Mouse (Mus musculus) left cerebral cortex, adult 9 months (tissue): ENCODE data around the gene 4930578G10Rik.
"Not testable (repeated sequence)": the region's sequence is repeated elsewhere in the genome, so short reads cannot be mapped to it uniquely, and the experiment has no call there.

Experiments
- DNase-seq, 2 experiments: peaks; one replicate each; pipeline ENCODE4 v3.0.0; 2022; ENCODE audit warnings: low spot score in 2 of 2

The 4930578G10Rik gene

GRCm38 (mm10) chr4:42735245-42735644 is at the start of gene 4930578G10Rik:
Gene 4930578G10Rik, plus strand, starts transcription at chr4:42735545.
- DNase-seq = not testable (repeated sequence)

GRCm38 (mm10) chr4:42756477-42756876 is 21.1 kb downstream of the 4930578G10Rik start, which contains the start of gene Ccl19:
Gene Ccl19, minus strand, starts transcription at chr4:42756577.
- DNase-seq = not testable (repeated sequence)

DNA sequence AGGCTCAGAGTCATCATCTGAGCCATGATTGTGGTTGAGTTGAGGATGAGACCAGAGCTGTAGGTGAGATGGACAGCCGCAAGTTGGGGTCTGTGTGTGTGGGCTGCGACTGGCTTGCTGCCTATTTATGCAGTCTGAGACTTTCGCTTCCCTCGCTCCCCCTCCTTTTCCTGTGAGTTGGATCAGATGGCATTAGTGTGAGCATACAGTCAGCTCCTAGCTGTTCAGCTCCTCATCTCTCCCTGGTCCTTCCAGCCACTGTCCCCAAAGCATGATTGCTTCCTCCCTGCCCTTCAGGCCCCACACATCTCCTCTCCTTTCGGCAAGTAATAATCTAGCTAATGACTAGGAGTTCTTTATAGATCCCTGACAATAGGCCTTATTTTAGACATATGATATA is 38.5 kb downstream of the 4930578G10Rik start, which contains the start of gene Ccl21a:
Ccl21a (minus strand) TSS at position 101 of the 400 bp plus-strand sequence.
- DNase-seq = not testable (repeated sequence)

DNA sequence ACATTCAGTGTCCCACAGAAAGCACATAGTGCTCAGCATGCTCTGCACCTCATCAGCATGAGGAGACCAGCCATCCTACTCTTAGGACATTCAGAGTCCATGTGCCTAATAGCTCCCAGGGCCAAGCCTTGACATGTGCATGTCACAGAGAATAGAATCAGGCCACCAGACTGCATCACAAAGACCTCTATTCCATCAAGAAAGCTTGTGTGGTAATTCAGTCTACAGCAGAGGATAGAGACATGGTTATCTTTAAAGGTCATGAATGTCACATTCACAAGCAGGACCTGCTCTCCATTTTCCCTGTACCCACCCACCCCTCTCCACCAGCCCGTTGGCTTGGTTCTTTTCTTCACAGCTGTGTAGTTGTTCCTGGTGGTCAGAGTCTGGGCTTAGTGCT is 118.4 kb downstream of the 4930578G10Rik start, which contains the start of gene Fam205a1:
Fam205a1 (minus strand) TSS at position 101 of the 400 bp plus-strand sequence.
- DNase-seq = not testable (repeated sequence)

DNA sequence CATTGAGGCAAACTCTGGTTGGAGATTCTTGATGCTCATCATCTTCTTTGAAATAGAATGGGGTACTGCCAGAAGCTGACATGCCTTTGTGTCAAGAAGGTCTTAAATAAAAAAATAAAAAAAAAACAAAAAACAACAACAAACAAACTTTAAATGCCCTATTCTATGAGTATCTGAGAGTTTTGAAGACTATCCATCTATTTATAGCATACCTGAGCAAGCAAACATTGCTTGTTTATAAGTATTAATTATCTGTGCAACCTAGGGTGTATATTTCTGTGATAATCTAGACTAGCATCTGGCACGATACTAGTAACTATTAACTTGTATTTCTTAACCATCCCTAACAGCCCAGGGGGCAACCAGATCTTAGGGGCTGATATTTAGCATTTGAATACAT is 121.3 kb downstream of the 4930578G10Rik start, which contains the start of gene Gm12394:
Gm12394 (minus strand) TSS at position 101 of the 400 bp plus-strand sequence.
- not testable (repeated sequence) for DNase-seq

DNA sequence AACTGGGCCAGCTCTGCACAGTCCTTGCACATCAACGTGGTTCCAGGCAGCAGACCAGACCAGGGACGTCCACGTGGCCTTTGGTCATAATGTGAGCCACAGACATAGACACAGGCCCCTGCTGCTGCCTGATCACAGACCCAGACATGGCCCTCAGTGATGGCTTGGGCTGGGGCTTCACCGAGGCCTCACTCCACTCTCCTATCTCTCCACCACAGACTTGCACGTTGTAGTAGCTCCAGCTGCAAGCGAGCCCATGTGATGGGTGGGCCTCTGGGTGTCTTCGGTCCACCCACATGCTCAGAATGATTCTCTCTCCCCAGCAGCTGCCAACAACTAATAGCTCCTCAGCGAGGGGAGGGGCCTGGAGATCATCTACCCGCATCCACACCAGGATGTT is 125.1 kb downstream of the 4930578G10Rik start:
- DNase-seq = not testable (repeated sequence)

DNA sequence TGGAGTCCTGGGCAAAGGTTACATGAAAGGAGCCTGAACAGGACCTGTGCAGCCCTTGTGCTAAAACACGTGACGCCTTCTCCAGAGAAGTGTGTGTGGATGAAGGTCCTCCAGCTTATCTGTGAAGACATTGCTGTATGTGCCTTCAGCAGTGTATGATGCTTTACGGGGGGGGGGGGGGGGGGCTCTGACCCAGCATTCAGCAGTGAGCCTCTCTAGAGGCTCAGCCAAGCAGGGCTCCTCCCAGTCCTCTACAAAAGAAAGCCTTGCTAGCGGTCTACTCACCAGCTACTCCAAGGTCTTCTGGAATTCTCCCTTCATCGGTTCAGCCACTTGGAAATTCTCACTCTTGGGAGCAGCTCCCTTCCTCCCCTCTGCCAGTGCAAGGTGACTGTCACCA is 128.1 kb downstream of the 4930578G10Rik start:
- not testable (repeated sequence) for DNase-seq

DNA sequence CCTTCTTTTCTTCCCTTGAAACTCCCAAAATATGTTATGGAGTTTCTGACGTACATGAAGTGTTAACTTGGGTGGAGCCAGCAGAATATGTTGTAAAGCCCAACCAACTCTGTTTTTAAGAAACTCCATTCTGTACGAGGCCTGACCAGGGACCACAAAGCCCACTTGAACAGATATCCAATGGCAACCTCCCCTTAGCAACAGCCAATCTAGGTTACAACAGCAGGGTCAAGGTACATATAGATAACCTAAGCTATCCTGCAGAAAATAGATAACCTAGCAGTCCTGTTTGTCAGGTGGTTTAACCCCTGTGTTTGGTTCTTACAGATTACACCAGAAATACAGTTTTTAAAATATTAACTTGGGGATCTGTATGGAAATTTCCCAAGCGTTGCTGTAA is 132.0 kb downstream of the 4930578G10Rik start:
- DNase-seq = no peak

DNA sequence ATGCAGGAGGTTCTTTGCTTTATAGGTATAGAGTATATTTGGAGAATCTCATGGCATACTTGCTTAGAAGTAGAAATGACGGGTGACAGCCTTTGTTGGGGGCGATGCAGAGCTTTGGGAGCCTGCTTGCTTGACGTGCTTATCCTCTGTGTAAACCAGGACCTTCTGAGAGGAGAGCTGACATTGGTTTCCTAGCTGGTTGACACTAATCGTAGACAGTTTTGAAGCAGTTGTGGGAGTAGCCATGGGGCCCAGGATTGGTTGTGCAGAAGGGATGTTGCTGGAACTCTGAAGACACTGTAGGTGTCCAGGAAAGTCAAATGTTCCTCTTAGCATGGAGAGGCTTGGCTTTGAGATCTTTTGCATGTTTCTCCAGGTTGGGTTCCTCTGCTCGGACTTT is 132.8 kb downstream of the 4930578G10Rik start:
- no peak for DNase-seq

DNA sequence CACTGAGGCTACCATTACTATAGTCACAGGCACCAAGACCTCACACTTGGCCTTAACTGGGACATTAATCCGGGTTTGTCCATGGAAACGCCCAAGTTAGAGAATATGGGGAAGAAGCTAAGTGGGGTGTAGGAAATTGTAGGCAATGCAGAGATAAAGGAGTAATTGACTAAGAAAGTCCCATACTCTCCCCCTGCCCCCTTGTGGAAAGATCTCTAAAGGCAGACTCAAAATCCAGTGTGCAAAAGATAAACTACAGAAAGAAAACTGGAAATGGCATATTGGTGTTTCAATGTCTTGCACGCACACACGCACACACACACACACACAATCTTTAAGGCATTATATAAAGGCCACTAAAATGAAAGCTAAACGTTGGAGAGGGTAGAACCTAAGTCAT is 135.4 kb downstream of the 4930578G10Rik start:
- DNase-seq = no peak

DNA sequence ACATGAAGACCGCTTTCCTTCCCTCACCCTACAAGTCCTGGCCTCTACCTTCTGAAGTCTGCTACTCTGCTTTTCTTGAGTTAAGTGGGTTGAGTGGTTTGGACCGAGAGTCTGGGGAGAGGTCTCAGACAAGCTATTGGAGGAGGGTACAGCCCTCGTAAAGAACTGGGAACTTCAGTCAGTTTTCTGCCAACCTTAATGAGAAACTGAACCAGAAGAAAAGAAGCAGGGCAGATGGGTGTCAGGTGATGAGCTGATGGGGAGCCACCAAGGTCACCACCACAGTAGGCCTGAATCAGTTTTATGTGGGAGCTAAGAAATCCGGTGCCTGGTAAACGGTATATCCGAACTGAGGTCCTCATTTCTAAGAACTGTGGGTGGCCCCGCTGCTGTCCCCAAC is 136.8 kb downstream of the 4930578G10Rik start:
- no peak for DNase-seq

DNA sequence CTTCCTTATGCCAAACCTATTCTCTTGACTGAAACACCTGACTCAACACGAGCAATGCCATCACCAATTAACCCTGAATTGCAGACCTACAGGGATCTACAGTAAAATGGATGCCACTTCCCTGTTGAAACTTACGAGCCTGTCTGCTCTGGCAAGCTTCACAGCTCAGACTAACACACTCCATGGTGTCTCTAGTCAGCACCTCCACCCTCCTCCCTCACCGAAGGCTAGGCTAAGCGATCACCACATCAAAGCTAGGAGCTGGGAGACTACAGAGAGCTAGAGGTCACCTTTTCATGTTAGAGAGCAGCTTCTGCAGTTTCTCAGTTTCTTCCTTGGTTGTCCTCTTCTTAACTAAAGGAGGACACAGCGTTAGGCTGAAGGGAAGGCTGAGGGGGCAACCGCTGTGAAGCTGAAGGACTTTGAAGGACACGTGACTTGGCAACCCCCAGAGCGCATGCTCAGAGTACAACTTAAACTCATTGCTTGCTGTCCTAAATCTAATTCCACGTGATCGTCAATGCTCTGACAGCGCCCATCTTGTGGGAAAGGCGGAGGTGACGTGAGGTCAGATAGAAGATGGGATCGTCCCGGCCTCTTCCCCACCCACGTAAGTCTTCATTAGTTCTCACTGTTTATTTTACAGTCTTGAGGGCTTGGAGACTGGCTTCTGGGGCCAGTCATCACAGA is 137.5 kb downstream of the 4930578G10Rik start:
- DNase-seq = no peak

DNA sequence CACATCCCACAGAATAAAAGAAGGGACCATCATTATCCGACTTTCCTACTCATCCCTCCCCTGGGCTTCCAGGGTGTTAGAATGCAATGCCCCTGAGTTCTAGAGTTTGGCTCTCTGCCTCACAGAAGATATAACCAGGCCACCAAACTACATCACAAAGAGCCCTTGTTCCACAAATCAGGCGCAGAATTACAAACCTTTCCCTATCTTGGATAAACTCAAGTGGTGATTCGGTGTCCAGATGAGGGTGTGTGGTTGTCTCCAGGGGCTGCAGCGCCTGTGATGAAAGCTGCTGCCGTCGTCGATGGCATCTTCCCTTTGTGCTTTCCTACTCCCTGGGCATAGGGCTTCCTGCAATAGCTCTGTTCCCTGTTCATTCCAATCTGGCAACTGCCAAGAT is 138.8 kb downstream of the 4930578G10Rik start, which contains the start of gene Fam205c:
Fam205c (minus strand) TSS at position 101 of the 400 bp plus-strand sequence.
- DNase-seq = no peak

- peak in 1 of 2 experiments; percentile 68 for DNase-seq
Observed at GRCm38 (mm10) chr4:42876586-42877291, 141.4 kb downstream of the 4930578G10Rik start.

- no peak for DNase-seq
Observed at GRCm38 (mm10) chr4:42877657-42878056, 142.3 kb downstream of the 4930578G10Rik start.

GRCm38 (mm10) chr4:42879829-42880676 is 144.7 kb downstream of the 4930578G10Rik start:
- no peak for DNase-seq

DNA sequence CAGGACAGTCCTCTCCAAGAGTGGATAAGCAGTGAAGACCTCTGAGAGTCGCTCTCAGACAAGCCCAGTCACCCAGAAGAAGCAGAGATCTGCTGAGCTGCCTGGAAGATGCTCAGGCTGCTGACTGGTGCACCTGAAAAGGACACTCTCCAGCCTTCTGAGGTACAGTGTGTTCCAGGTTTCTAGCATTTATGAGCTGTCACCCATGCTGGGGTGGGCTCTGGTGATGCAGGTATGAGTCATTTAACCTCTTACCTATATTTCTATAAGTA is 145.3 kb downstream of the 4930578G10Rik start:
- no peak for DNase-seq

DNA sequence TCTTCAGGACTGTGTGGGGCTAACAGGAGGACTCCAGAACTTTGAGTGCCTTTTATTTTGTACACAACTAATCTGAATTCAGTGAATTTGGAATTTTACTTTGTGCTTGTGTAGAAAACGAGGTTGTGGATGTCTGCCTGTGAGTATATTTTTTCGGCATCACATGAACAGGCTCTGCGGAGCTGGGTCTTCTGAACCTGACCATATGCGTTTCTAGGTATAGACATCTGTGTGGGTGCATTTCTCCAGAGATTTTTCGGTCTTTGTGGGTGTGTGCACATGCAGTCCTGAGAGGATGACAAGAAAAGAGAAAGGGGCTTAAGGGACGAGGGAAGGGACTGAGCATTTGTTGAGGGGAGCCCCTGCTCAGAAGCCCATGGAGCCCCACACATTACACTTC is 151.6 kb downstream of the 4930578G10Rik start:
- peak in 1 of 2 experiments; percentile 65 for DNase-seq

- DNase-seq = no peak
Observed at GRCm38 (mm10) chr4:42888806-42889205, 153.5 kb downstream of the 4930578G10Rik start.

DNA sequence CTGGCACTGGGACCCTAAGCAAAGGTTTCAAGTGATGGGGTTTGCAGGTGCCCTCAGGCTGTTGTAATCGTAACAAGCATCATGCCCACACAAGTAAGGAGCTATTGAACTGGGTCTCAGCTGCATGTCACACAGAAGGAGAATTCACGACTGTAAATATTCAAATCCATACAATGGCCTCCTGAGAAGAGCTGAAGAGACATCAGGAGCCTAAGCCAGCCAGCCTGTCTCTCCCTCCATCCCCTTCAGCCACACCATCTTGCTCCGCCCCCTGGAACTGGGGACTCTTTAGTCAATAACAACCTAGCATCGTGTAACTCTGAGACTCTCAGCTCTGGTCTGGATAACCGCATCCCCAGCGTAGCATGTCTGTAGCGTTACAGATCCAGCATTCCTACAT is 155.8 kb downstream of the 4930578G10Rik start:
- DNase-seq = no peak

GRCm38 (mm10) chr4:42895118-42895517 is 159.8 kb downstream of the 4930578G10Rik start:
- no peak for DNase-seq
